Mouse (Mus musculus): ENCODE measurements around the gene Tbc1d1. TPM values are rescaled to one million over a fixed set of nuclear protein-coding genes. Genes with fewer than 3 reads are reported as not detected.

Gene Tbc1d1
- polyA plus RNA-seq, 1 experiment, result 18.5 TPM

DNA sequence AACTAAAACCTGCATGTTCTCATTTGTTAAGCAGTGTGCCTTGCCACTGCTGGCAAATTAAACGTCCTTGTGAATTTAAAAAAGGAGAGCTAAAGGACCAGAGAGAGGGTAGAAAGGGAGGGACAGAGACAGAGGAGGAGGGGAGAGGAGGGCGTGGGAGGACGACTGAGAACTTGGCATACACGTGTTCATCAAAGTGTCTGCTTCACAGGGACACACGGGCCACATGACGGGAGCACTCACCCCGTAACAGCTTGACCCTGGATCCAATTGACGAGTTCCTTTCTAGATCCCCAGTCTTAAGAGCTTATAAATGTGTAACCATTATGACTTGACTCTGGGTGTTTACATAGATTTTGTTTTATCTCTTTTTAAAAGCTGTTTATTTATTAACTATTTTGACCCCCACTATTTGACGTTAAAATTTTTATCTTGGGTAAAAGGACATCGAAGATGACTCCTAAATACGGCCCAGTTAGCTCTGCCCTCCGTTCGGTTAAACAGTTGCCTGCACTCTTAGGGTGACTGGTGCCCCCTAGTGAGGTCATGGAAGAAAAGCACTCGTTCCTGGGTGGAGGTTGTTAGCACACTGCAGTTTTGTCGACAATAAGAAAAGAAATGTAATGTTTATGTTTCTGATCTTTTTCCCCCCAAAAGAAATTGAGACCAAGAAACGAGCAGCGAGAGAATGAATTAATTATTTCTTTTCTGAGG is 118.8 kb downstream of the Tbc1d1 start:
- 36% methylated on average over 17 of the region's 17 CpGs for WGBS
- Histone ChIP-seq H3K4me3 (replicated peaks; ENCODE audit: extremely low read depth, low read depth, low read length) (no peak overlapping the region), H3K4me1 (ENCODE audit: control insufficient read depth, insufficient read depth, low read length) (no peaks in the 10 kb centered on the region)
- TF ChIP-seq POLR2A (IDR thresholded peaks at IDR 0.05; ENCODE audit: borderline replicate concordance, extremely low read depth, low read depth, low read length), result no peak
- peak; percentile 90 for TF ChIP-seq CTCF (IDR thresholded peaks at IDR 0.05; ENCODE audit: insufficient read depth, low read length)
- no peak for DNase-seq

DNA sequence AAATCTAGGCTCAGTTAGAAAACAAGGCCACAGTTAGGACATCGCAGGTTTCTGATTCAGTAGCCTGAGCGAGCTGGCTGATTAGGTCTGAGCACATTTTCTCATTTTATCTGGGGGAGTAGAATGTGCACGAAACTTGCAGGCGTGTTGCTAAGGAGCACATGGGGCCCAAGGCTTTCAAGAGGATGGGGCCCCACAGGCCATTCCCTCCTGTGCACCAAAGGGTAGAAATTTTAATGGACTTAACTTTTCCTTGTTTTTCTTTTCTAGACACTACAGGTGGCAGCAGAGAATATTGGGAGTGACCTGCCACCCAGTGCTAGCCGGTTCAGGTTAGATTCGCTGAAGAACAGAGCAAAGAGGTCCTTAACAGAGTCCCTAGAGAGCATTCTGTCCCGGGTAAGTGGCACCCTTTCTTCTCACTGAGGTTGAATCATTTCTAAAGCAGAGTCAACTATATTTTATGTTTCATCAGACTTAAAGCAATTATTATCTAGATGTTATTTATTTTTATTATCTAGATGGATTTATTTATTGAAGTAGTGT is 121.6 kb downstream of the Tbc1d1 start:
- DNase-seq, result no peak
- WGBS, result 77% methylated on average over 7 of the region's 7 CpGs
- Histone ChIP-seq H3K4me1 (ENCODE audit: control insufficient read depth, insufficient read depth, low read length) (no peaks in the 10 kb centered on the region), H3K4me3 (replicated peaks; ENCODE audit: extremely low read depth, low read depth, low read length) (no peak overlapping the region)
- TF ChIP-seq POLR2A (IDR thresholded peaks at IDR 0.05; ENCODE audit: borderline replicate concordance, extremely low read depth, low read depth, low read length) (no peak), CTCF (IDR thresholded peaks at IDR 0.05; ENCODE audit: insufficient read depth, low read length) (no peak)

DNA sequence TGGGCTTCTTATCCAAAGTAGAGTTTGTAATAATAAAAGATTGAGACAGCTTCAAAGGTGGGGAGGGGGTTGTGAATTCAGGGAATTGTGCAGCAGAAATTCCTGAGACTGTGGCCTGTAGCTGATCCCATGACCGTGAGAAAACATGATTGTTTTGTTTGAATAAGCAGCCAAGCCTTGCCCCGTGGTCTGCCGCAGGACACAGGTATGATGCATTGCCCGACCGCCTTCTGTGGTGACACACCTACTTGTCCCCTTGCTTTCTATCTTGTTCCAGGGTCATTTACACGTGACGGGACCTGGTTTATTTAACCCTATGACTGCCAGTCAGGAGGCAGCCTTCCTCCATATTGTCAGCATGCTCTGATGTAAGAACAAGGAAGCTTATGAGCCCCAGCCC is 123.6 kb downstream of the Tbc1d1 start:
- no peak for DNase-seq
- Histone ChIP-seq H3K4me3 (replicated peaks; ENCODE audit: extremely low read depth, low read depth, low read length) (no peak overlapping the region), H3K4me1 (ENCODE audit: control insufficient read depth, insufficient read depth, low read length) (no peaks in the 10 kb centered on the region)
- TF ChIP-seq POLR2A (IDR thresholded peaks at IDR 0.05; ENCODE audit: borderline replicate concordance, extremely low read depth, low read depth, low read length) (no peak), CTCF (IDR thresholded peaks at IDR 0.05; ENCODE audit: insufficient read depth, low read length) (no peak)
- 63% methylated on average over 7 of the region's 7 CpGs for WGBS

DNA sequence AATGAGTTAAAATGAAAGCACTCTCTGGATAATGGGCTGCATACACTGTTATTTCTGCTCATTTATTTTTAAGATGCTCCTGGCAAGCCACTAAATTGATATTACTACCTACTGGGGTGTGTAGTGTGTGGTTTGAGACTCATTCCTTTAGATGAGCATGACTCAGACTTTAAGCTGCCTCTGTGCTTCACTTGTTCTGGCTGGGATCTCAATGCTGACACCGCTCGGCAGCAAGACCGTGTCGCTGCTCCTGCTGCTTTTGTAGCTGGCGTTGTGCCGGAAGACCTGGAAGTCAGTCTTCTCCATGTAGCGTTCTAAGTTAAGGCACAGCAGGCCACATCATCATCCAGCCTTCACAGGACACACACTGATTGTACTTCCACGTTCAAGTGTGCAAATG is 124.1 kb downstream of the Tbc1d1 start:
- Histone ChIP-seq H3K4me3 (replicated peaks; ENCODE audit: extremely low read depth, low read depth, low read length) (no peak overlapping the region), H3K4me1 (ENCODE audit: control insufficient read depth, insufficient read depth, low read length) (no peaks in the 10 kb centered on the region)
- no peak for DNase-seq
- TF ChIP-seq CTCF (IDR thresholded peaks at IDR 0.05; ENCODE audit: insufficient read depth, low read length), result no peak
- no peak for TF ChIP-seq POLR2A (IDR thresholded peaks at IDR 0.05; ENCODE audit: borderline replicate concordance, extremely low read depth, low read depth, low read length)
- 87% methylated on average over 8 of the region's 8 CpGs for WGBS

DNA sequence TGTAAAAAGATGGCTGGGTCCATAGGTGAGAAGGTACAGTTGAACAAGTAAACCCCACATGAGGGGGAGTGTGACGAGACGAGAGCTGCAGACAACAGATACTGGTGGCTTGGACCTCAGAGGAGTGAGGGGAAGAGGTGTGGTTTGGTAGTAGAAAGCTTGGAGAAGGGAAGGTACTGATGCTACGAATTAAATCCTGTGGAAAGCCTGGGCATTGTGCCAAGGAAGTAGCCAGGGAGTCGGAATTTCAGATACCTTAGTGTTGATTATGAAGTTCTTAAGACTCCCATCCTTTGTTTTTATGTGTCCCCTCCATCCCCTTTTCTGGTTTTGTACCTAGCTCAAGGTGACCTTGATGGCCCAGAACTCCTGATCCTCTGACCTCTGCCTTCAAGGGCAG is 124.5 kb downstream of the Tbc1d1 start:
- TF ChIP-seq POLR2A (IDR thresholded peaks at IDR 0.05; ENCODE audit: borderline replicate concordance, extremely low read depth, low read depth, low read length) (no peak), CTCF (IDR thresholded peaks at IDR 0.05; ENCODE audit: insufficient read depth, low read length) (no peak)
- Histone ChIP-seq H3K4me1 (ENCODE audit: control insufficient read depth, insufficient read depth, low read length) (no peaks in the 10 kb centered on the region), H3K4me3 (replicated peaks; ENCODE audit: extremely low read depth, low read depth, low read length) (no peak overlapping the region)
- WGBS, result 47% methylated on average over 4 of the region's 4 CpGs
- no peak for DNase-seq

DNA sequence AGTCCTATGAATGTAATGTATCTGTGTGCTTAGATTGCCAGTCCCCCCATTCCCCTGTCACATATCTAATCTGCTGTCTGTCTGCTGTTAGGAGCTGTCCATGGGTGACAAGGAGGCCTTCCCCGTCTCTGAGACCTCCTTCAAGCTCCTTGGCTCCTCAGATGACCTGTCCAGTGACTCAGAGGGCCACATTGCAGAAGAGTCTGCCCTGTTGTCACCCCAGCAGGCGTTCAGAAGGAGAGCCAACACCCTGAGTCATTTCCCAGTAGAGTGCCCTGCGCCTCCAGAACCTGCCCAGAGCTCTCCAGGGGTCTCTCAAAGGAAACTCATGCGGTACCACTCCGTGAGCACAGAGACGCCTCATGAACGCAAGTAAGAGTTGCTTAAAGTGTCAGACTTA is 125.6 kb downstream of the Tbc1d1 start:
- Histone ChIP-seq H3K4me3 (replicated peaks; ENCODE audit: extremely low read depth, low read depth, low read length) (no peak overlapping the region), H3K4me1 (ENCODE audit: control insufficient read depth, insufficient read depth, low read length) (no peaks in the 10 kb centered on the region)
- DNase-seq, result no peak
- TF ChIP-seq POLR2A (IDR thresholded peaks at IDR 0.05; ENCODE audit: borderline replicate concordance, extremely low read depth, low read depth, low read length) (no peak), CTCF (IDR thresholded peaks at IDR 0.05; ENCODE audit: insufficient read depth, low read length) (no peak)
- WGBS, result 88% methylated on average over 7 of the region's 7 CpGs

DNA sequence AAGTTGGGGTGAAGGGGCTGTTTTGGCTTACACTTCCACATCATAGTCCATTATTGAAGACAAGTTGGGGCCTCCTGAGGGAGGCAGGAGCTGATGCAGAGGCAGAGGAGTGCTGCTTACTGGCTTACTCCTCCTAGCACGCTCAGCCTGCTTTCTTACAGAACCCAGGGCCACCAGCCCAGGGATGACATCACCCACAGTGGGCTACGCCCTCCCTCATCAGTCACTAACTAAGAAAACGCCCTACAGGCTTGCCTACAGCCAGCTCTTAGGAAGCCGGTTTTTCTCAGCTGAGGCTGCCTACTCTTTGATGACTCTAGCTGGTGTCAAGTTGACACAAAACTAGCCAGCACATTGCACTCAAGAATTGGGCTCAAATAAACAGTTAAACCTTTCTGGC is 126.5 kb downstream of the Tbc1d1 start:
- no peak for DNase-seq
- H3K4me1 ChIP-seq (ENCODE audit: control insufficient read depth, insufficient read depth, low read length), result no peaks in the 10 kb centered on the region
- no peak for TF ChIP-seq POLR2A (IDR thresholded peaks at IDR 0.05; ENCODE audit: borderline replicate concordance, extremely low read depth, low read depth, low read length)
- no peak for TF ChIP-seq CTCF (IDR thresholded peaks at IDR 0.05; ENCODE audit: insufficient read depth, low read length)
- no peak overlapping the region for H3K4me3 ChIP-seq (replicated peaks; ENCODE audit: extremely low read depth, low read depth, low read length)
- WGBS, result 50% methylated on average over 4 of the region's 4 CpGs

DNA sequence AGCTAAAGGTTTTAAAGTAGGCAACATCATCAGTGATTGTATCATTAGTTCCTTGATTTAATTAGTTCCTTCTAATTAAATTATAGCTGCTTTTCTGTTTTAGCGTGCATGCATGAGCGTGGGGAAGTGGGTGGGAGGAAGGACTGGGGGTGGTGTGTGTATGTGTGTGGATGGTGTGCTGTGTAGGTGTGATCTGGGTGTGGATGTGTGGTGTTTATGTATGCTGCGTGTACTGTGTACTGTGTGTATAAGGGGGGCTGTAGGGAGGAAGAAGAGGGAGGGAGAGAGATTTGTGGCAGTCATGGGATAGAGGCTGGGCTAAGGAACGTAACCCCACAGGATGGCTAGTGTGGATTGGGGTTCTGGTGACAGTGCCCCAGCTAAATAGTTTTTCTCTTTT is 129.2 kb downstream of the Tbc1d1 start:
- DNase-seq, result no peak
- H3K4me1 ChIP-seq (ENCODE audit: control insufficient read depth, insufficient read depth, low read length), result no peaks in the 10 kb centered on the region
- H3K4me3 ChIP-seq (replicated peaks; ENCODE audit: extremely low read depth, low read depth, low read length), result no peak overlapping the region
- TF ChIP-seq POLR2A (IDR thresholded peaks at IDR 0.05; ENCODE audit: borderline replicate concordance, extremely low read depth, low read depth, low read length), result no peak
- no peak for TF ChIP-seq CTCF (IDR thresholded peaks at IDR 0.05; ENCODE audit: insufficient read depth, low read length)
- 85% methylated on average over 4 of the region's 4 CpGs for WGBS

DNA sequence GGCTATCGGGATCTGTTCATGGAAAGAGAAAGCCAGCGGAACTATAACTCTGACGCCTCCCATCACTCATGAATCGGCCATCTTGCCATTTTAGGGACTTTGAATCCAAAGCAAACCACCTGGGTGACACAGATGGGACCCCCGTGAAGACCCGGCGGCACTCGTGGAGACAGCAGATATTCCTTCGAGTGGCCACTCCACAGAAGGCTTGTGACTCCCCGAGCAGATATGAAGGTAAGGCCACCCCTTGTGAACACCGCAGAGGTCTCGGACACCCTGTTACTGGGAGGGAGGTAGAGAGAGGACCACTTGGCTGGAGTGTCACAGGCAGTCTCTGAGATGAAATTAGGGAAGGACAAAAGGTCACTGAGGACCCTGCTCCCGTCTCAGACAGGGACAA is 129.7 kb downstream of the Tbc1d1 start:
- Histone ChIP-seq H3K4me1 (ENCODE audit: control insufficient read depth, insufficient read depth, low read length) (no peaks in the 10 kb centered on the region), H3K4me3 (replicated peaks; ENCODE audit: extremely low read depth, low read depth, low read length) (no peak overlapping the region)
- WGBS, result 95% methylated on average over 13 of the region's 13 CpGs
- no peak for TF ChIP-seq POLR2A (IDR thresholded peaks at IDR 0.05; ENCODE audit: borderline replicate concordance, extremely low read depth, low read depth, low read length)
- no peak for DNase-seq

DNA sequence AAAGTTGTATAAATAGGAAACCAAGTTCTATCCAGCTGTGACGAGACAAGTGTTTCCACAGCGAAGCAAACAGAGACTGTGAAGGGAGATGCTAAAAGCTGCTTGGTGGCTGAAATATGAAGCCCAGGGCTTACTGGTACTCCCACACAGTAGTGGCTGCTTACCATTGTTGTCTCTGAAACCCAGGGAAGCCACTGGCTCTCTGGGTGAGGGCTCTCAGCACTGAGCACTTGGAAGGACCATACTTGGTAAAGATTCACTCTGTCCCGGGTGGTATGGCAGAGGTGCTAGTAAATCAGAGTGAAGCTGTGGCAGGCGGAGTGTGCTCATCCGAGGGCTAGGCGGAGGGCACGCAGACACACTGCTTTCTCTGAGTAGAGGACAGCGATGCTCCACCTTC is 131.2 kb downstream of the Tbc1d1 start:
- no peak for TF ChIP-seq CTCF (IDR thresholded peaks at IDR 0.05; ENCODE audit: insufficient read depth, low read length)
- no peak for TF ChIP-seq POLR2A (IDR thresholded peaks at IDR 0.05; ENCODE audit: borderline replicate concordance, extremely low read depth, low read depth, low read length)
- WGBS, result 87% methylated on average over 8 of the region's 8 CpGs
- no peak for DNase-seq
- Histone ChIP-seq H3K4me1 (ENCODE audit: control insufficient read depth, insufficient read depth, low read length) (no peaks in the 10 kb centered on the region), H3K4me3 (replicated peaks; ENCODE audit: extremely low read depth, low read depth, low read length) (no peak overlapping the region)

Measured in lung, adult 2 months (tissue).